Mouse (Mus musculus): ENCODE data around the gene Gm4450.
A peak's percentile ranks its signal among the peaks of the same experiment; 100 is the strongest.
"Not testable (repeated sequence)": the region's sequence is repeated elsewhere in the genome, so short reads cannot be mapped to it uniquely, and the experiment has no call there.

Gene Gm4450

DNA sequence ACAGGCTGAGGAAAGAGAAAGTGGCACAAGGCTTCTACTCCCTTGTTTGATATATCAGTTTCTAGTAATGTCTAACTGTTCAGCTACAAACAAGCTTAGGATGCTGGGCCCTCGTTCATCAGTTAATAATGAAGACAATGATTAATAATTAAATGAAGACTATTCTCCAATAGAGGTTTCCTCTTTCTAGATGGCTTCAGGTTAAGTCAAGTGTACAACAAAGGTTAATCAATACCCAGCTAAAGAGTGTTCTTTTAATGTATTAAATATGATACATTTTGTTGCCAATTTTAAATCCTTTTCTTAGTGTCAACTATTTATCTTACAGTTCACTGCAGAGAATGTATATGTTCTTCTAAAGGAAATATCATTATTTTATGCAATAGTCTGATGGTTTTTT lies at the start of gene Gm4450:
Gm4450 (minus strand) TSS at position 101 of the 400 bp plus-strand sequence.
- DNase-seq (ENCODE audit: low read depth, low spot score) = not testable (repeated sequence)

DNA sequence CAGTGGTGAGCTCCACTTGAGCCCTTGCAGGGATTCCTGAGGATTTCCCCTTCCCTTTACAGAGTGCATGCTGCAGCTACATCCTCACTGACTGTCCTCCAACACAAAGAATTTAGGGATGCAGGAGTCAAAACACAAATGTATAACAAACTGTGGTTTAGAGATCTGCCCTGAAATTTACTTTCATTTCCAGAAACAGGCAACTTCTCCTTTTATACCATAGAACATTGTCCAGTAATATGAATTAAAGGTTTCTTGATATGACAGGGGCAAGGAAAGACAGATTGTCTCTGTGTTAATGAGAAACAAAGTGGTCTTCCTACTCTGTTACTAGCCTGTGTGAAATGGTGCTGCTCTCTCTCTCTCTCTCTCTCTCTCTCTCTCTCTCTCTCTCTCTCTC lies 40.5 kb upstream of the Gm4450 start:
- not testable (repeated sequence) for DNase-seq (ENCODE audit: low read depth, low spot score)

DNA sequence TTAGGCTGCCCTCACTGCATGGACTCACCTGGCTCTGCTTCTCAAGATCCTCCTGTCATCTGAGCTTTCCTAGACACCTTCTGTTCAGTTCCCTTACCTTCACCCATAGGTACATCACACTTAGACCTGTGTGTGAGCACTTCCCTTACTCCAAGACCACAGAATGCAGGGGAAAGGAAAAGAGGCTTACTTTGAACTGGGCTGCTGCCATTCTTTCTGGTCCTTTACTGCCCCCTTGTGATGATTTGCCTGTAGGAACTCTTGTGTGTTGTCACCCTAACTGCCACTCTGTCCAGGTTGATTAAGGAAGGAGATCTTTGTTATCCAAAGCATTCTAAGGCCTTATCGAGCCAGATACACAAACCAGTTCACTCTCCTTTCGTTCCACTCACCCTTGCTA lies 39.8 kb upstream of the Gm4450 start:
- DNase-seq (ENCODE audit: low read depth, low spot score) = not testable (repeated sequence)

DNA sequence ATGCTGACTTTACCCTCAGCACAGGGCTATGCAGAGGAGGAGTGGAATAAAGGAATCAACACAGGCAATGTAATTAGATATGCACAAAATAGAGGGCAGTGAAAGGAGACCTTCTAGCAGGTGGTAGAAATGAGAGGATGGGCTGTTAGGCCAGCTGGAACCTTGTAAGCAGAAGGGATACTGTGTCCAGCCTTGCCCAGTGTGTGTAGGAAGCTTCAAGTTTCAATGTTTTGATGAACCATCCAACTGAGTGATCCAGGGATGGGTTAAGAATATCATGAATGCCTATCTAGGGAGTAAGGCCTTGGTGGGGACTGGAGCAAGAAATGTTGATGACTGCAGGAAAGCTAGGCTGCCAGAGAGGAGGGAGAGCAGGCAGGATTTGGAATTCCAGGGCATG lies 38.1 kb upstream of the Gm4450 start:
- not testable (repeated sequence) for DNase-seq (ENCODE audit: low read depth, low spot score)

DNA sequence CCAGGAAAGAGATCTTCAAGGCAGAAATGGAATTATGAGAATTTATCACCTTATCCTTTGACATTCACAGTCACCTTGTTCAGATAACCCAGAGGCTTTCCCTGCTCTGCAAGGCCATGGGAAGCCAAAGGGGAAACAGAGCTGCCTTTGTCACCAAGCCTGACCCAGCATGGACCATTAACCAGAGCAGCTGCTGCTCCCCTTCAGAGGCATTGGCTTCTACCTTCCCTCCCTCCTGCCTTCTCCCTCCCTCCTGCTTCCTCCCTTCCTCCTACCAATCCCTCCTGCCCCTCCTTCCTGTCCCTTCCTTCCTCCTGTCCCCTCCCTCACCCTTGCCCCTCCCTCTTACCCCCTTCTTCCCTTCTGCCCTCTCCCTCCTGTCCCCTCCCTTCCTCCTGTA lies 37.3 kb upstream of the Gm4450 start:
- not testable (repeated sequence) for DNase-seq (ENCODE audit: low read depth, low spot score)

DNA sequence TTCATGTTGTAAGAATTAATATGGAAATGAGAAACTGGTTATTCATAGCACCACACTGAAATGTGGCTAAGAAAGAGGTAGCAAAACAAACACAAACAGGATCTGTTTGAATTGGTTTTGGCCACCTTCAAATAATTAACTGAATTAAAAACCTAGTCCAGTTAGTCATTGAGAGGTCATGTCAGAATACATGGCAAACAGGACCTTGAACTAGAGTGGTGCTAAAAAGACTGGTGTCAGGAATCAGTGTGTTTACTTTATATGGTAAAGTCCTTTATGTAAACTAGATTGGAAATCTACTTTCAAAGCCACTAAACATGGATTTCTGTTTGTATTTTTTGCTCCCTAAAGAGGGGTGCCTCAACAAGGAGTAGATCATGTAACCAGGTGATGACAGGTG lies 14.6 kb upstream of the Gm4450 start:
- not testable (repeated sequence) for DNase-seq (ENCODE audit: low read depth, low spot score)

DNA sequence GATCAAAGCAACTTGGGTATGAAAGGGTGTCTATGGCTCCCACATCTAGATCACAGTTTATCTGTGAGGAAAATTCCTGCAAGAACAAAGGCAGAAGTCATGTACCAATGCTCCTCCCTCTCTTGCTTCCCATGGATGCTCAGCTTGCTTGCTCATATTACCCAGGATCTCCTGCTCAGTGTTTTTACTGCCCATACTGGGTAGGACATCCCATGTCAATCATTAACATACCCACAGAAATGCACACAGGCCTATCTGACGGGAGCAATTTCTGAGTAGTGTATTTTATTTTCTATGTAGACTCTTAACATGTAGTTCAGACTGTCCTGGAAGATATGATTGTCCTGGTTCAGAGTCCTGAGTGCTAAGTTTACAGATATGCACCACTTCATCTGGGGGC lies 14.1 kb upstream of the Gm4450 start:
- not testable (repeated sequence) for DNase-seq (ENCODE audit: low read depth, low spot score)

DNA sequence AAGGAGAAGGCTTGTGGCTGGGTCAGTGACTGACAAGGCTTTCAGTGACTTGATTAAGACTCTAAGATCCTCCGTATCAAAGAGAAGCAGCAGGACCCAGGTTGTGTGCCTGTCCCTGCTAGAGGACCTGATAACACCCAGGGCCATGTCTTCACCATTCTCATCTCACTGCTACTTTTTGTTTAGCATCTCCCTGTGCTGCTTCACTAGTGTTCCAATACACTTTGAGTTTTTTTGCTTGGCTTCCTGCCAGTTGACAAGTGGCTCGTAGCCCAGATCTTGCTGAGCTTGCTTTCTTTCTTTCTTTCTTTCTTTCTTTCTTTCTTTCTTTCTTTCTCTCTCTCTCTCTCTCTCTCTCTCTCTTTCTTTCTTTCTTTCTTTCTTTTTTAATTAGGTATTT lies 12.4 kb upstream of the Gm4450 start:
- not testable (repeated sequence) for DNase-seq (ENCODE audit: low read depth, low spot score)

DNA sequence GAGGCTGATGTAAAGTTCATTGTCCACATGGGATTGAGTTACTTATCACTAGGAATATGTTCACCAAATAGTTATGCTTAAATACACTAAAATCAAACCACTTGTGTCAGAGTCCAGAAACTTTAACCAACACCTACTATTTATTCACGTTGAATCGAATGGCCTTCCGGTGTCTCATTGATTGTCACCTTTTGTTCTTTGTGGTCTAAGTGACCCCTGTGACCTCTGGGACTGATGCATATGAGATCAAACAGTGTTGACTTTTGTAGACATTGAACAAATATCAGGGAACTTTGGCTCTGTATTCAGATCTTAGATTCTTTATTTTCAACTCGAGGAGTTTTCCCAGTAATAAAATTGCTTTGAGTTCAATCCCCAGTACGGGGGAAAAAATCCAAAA lies 3.1 kb downstream of the Gm4450 start:
- not testable (repeated sequence) for DNase-seq (ENCODE audit: low read depth, low spot score)

DNA sequence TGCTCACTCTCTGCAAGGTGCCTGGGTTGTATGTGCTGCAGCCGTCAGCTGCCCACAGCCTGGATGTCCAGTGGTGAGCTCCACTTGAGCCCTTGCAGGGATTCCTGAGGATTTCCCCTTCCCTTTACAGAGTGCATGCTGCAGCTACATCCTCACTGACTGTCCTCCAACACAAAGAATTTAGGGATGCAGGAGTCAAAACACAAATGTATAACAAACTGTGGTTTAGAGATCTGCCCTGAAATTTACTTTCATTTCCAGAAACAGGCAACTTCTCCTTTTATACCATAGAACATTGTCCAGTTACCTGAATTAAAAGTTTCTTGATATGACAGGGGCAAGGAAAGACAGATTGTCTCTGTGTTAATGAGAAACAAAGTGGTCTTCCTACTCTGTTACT lies 13.0 kb downstream of the Gm4450 start:
- not testable (repeated sequence) for DNase-seq (ENCODE audit: low read depth, low spot score)

DNA sequence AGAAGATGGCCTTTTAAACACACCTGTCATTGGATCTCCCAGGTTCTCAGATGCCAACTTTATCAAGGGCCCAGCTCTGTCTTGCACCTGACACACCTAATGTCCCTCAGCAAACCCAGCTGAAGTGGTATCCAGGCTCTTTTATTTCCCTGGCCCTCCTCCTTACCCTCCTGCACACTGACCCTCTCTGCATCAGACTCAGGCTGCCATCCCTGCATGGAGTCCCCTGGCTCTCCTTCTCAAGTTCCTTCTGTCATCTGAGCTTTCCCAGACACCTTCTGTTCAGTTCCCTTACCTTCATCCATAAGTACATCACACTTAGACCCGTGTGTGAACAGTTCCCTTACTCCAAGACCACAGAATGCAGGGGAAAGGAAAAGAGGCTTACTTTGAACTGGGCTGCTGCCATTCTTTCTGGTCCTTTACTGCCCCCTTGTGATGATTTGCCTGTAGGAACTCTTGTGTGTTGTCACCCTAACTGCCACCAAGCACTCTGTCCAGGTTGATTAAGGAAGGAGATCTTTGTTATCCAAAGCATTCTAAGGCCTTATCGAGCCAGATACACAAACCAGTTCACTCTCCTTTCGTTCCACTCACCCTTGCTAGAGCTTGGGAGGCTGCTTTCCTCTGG lies 13.7 kb downstream of the Gm4450 start:
- not testable (repeated sequence) for DNase-seq (ENCODE audit: low read depth, low spot score)

DNA sequence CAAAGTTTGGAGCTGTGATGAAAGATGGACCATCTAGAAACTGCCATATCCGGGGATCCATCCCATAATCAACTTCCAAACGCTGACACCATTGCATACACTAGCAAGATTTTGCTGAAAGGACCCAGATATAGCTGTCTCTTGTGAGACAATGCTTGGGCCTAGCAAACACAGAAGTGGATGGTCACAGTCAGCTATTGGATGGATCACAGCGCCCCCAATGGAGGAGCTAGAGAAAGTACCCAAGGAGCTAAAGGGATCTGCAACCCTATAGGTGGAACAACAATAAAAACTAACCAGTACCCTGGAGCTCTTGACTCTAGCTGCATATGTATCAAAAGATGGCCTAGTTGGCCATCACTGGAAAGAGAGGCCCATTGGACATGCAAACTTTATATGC lies 14.7 kb downstream of the Gm4450 start:
- DNase-seq (ENCODE audit: low read depth, low spot score) = not testable (repeated sequence)

DNA sequence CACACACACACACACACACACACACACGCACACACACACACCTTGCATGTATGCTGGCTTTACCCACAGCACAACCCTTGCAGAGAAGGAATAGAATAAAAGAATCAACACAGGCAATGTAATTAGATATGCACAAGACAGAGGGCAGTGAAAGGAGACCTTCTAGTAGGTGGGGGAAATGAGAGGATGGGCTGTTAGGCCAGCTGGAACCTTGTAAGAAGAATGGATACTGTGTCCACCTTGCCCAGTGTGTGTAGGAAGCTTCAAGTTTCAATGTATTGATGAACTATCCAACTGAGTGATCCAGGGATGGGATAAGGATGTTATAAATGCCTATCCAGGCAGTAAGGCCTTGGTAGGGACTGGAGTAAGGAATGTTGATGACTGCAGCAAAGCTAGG lies 21.9 kb downstream of the Gm4450 start:
- DNase-seq (ENCODE audit: low read depth, low spot score) = no peak

DNA sequence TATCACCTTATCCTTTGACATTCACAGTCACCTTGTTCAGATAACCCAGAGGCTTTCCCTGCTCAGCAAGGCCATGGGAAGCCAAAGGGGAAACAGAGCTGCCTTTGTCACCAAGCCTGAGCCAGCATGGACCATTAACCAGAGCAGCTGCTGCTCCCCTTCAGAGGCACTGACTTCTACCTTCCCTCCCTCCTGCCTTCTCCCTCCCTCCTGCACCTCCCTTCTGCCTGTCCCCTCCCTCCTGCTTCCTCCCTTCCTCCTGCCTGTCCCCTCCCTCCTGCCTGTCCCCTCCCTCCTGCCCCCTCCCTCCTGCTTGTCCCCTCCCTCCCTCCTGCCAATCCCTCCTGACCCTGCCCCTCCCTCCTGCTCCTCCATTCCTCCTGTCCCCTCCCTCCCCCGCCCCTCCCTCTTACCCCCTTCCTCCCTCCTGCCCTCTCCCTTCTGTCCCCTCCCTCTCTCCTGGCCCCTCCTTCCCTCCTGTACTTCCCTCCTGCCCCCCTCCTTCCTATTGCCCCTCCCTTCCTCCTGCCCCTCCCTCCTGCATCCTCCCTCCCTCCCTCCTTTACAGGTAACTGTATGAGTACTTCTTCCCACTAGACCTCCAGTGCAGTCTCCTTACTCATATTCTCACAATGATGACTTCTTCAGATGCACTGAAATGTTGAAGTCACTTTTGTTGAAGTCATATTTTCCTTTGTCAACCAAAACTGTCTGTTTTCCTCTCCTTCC lies 22.7 kb downstream of the Gm4450 start:
- DNase-seq (ENCODE audit: low read depth, low spot score) = peak; percentile 45

DNA sequence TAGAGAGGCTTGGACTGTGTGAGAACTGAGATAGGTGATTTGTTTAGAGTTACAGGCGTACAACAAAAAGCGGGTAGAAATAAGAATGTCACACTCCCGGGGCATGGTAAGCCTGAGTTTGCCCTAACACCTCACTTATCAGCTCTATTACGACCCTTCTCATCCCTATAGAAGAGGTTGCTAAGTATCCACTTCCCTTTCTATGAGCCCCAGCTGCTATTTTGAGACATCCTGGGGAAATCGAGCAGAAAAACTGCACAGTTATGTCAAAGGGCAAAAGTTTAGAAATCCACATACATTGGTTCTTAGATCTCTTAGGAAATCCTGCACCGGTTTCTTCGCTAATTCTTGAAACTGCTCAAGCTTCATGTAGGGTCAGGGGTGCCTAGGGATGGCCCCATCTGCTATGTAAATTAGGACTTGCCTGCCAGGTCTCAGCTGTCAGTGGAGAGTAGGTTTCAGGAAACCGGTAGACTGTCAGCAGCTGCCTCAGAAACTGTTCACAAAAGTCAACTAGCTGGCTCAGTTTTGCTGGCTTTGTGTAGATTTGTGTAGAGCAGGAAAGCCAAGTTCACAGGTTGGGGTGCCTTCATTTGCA lies 27.9 kb downstream of the Gm4450 start:
- no peak for DNase-seq (ENCODE audit: low read depth, low spot score)

DNA sequence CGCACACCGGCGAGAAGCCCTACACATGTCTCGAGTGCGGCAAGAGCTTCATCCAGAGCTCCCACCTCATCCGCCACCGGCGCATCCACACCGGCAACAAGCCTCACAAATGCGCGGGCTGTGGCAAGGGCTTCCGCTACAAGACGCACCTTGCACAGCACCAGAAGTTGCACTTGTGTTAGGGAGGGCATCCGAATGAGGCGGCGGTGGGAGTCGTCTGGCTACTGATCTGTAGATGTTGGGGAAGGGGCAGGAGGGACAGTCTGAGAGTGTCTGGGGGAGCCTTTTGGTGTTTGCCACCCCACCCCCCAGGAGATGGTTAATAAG lies 28.5 kb downstream of the Gm4450 start:
- no peak for DNase-seq (ENCODE audit: low read depth, low spot score)

DNA sequence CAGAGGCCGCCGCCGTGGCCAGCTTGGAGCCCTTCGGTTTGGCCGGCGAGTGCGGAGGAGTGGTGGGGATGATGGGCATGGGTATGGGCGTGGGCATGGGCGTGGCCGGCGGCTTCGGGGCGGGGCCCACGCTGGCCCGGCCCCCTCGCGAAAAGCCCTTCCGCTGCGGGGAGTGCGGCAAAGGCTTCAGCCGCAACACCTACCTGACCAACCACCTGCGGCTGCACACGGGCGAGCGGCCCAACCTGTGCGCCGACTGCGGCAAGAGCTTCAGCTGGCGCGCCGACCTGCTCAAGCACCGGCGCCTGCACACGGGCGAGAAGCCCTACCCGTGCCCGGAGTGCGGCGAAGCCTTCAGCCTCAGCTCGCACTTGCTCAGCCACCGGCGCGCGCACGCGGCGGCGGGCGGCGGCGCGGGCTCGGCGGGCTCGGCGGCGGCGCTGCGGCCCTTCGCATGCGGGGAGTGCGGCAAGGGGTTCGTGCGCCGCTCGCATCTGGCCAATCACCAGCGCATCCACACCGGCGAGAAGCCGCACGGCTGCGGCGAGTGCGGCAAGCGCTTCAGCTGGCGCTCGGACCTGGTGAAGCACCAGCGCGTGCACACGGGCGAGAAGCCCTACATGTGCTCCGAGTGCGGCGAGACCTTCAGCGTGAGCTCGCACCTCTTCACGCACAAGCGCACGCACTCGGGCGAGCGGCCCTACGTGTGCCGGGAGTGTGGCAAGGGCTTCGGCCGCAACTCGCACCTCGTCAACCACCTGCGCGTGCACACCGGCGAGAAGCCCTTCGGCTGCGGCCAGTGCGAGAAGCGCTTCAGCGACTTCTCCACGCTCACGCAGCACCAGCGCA lies 29.1 kb downstream of the Gm4450 start:
- peak; percentile 80 for DNase-seq (ENCODE audit: low read depth, low spot score)

DNA sequence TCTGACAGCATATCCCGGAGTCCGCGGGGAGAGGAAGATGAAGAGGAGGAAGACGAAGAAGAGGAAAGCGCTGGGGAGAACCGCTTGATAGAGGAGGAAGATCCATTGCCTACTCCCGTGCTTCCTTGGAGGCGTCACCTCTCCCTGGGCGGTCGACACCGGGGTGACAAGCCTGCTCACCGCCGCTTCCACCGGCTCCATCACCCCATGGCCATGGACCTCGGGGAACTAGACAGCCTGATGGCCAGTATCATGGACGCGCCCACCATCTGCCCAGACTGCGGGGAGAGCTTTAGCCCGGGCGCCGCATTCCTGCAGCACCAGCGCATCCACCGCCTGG lies 29.7 kb downstream of the Gm4450 start:
- DNase-seq (ENCODE audit: low read depth, low spot score) = no peak

DNA sequence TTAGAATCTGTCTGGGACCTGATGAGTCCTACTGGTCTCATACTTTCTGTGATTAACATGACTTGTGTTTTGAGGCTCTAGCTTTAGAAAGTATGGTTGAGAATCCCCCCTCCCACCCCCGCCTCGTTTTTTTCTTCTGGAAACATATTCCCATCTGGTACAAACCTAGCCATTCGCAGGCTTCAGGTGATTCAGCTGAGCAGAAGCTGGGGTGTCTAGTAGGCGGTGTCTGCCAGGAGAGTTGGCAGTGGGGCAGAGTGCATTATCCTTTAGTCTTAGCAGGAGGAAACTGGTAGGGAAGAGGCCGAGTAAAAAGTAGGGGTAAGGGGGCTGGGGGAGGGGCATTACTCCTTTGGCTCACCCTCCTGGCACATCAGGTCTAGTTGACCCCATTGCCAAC lies 30.2 kb downstream of the Gm4450 start:
- DNase-seq (ENCODE audit: low read depth, low spot score) = no peak

DNA sequence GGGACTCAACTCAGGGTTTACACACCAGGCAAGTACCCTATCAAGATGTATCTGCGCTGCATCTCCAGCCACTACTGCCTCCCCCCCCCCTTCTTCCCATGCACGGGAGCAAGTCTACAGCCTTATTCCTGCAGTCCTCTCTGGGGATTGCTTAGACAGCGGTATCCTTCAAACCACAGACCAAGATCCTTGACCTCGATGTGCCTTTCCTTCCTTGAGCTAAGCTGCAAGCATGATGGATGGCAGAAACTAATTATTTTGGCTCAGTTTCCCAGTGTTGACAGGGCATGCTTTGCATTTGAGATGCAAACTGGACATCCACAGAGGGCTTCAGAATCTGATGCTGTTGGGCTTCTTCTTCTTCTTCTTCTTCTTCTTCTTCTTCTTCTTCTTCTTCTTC lies 34.0 kb downstream of the Gm4450 start:
- DNase-seq (ENCODE audit: low read depth, low spot score) = no peak

DNA sequence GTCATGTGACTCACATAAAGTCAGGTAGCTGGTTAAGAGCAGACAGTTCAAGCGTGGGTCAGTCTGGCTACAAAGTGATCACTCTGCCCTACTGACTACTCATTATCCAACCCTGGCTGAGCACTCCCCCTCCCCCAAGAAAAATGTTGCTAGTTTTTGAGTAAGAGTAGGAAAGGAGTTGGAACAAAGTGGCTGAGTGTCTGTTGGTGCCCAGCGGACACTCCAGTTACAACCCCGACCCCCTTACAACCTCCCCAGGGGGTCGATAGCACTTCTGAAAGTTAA lies 37.2 kb downstream of the Gm4450 start:
- no peak for DNase-seq (ENCODE audit: low read depth, low spot score)

DNA sequence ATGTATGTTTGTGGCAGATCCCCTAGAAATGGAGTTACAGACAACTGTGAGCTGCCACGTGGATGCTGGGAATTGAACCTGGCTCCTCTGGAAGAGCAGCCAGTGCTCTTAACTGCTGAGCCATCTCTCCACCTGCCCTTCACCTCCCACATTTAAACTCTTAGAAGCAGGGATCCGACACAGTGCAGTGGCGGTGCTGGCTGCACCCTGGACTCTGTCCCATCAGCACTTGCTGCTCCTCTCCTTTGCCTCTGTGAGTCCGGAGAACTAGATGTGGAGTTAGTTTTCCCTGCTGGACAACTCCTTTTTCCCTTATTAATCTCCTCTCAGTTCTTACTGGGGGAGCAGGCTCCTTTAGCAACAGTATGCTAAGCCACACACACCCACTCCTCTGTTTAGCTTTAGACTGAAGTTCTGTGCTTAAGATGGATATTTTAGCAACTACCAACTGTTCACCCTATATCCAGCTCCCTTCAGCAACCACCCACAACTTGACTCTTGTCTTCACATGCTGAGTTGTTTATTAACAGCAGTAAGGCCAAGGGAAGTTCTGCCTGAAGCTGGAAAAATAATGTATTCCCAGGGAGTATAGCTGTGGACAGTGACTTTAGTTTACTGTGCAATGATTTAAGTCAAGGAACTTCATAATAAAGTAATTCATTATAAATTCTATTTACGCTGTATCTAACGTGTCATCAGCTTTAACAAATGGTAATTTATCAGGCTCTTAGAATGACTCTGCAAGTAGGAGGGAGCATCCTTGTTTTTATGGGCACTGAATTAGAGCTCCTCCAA lies 37.7 kb downstream of the Gm4450 start:
- DNase-seq (ENCODE audit: low read depth, low spot score) = no peak

Measured in mesoderm, embryonic 11.5 days (tissue).